Mouse (Mus musculus) E14TG2a.4 (cell line): ENCODE results near the gene Zswim5.

ENCODE experiments used
- CTCF ChIP-seq: conservative IDR thresholded peaks from 2 replicates; pipeline ENCODE4 v1.5.1; 2014; ENCODE audit warnings: low read length
- POU5F1 ChIP-seq: IDR thresholded peaks from 2 replicates; pipeline ENCODE4 v1.6.1; 2014; ENCODE audit warnings: low read length, borderline replicate concordance

DNA sequence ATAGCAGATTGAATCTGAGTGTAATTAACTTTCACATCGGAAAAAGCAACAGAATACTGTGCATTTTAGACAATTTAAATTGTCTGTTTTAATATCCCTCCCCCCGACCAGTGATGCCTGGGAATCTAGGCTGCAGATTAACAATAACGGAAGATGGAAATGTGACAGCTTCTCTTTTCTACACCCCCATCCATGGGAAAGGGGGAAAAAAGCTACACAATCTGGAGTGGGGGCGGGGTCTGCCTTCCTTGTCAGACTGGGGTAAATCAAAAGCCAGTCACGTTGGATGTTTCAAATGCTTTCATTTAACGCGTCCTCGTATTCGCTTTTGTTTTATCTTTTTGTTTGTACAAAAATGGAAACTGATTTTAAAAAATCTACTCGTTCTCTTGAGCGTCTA lies 1.3 kb downstream of the Zswim5 start:
- no peak for TF ChIP-seq CTCF
- no peak for TF ChIP-seq POU5F1
